Mouse (Mus musculus): ENCODE measurements around the gene Serpina3j.

DNA sequence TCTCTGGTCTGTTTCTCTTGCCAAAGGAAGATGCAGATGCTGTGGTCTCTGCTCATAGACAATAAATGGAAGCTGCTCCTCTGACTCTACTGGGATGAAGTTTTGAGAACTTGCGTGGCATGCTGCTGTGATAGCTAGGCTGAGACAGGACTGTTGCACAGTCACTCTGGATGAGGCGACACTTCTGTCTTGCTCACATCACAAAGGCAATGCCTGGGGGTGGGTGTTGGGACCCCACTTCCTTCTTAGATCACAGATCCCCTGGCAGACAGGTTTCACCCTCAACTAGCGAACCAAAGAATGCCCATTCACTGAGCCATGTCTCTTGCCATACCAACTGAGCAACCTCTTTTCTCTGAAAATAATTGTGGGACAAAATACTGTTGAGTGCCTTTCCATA lies 24.4 kb downstream of the Serpina3j start:
- TF ChIP-seq GABPA (IDR thresholded peaks at IDR 0.05; ENCODE audit: insufficient replicate concordance, low read depth, low read length): no peak
- no peak for TF ChIP-seq EP300 (IDR thresholded peaks at IDR 0.05; ENCODE audit: low read length)
- TF ChIP-seq TCF12 (IDR thresholded peaks at IDR 0.05; ENCODE audit: low read depth, low read length): no peak
- no peak for TF ChIP-seq CTCF (conservative IDR thresholded peaks at IDR 0.05 in 1 of 2, IDR thresholded peaks at IDR 0.05 in 1 of 2; ENCODE audit: low read depth in 2 of 2, low read length in 2 of 2)
- no peak for TF ChIP-seq MAX (IDR thresholded peaks at IDR 0.05; ENCODE audit: low read length)
- TF ChIP-seq POLR2A (IDR thresholded peaks at IDR 0.05; ENCODE audit: low read depth, low read length): no peak
- no peak for TF ChIP-seq CHD2 (IDR thresholded peaks at IDR 0.05; ENCODE audit: low read length)
- TF ChIP-seq ELF1 (IDR thresholded peaks at IDR 0.05; ENCODE audit: low read depth, low read length): no peak
- no peak for TF ChIP-seq TBP (conservative IDR thresholded peaks at IDR 0.05; ENCODE audit: low read depth, low read length)
- no peak for TF ChIP-seq USF1 (IDR thresholded peaks at IDR 0.05; ENCODE audit: low read depth, low read length)
- TF ChIP-seq UBTF (IDR thresholded peaks at IDR 0.05; ENCODE audit: low read depth, low read length): no peak
